Mouse (Mus musculus): ENCODE results near the gene Mrps11. TPM values are rescaled to one million over a fixed set of nuclear protein-coding genes. Genes with fewer than 3 reads are reported as not detected.

Mrps11 gene
- polyA plus RNA-seq, 1 experiment from 2014 or later, result 78.9 TPM

- no peak for DNase-seq (ENCODE audit: low spot score)
- no peaks in the 10 kb centered on the region for H3K9me3 ChIP-seq
- H3K27ac ChIP-seq, result no peak overlapping the region
- H3K4me3 ChIP-seq, result no peak overlapping the region
- H3K4me1 ChIP-seq, result no peaks in the 10 kb centered on the region
- WGBS, result 84% methylated on average over 12 of the region's 12 CpGs
- peaks cover 3% of the 10 kb centered on the region; the same call in 1 of the 2 replicates for H3K36me3 ChIP-seq
- H3K27me3 ChIP-seq (ENCODE audit: insufficient read depth, poor library complexity, severe bottlenecking), result peaks cover 12% of the 10 kb centered on the region; the same call in 1 of the 2 replicates
These were observed 14.9 kb upstream of the Mrps11 start for GRCm38 (mm10) chr7:78767929-78768531.

GRCm38 (mm10) chr7:78769075-78769652, 13.8 kb upstream of the Mrps11 start:
- Histone ChIP-seq H3K27me3 (ENCODE audit: insufficient read depth, poor library complexity, severe bottlenecking) (peaks cover 12% of the 10 kb centered on the region; the same call in 1 of the 2 replicates), H3K36me3 (peaks cover 14% of the 10 kb centered on the region), H3K9me3 (no peaks in the 10 kb centered on the region), H3K4me1 (no peaks in the 10 kb centered on the region), H3K27ac (no peak overlapping the region), H3K4me3 (no peak overlapping the region)
- WGBS, result 55% methylated on average over 7 of the region's 7 CpGs
- no peak for DNase-seq (ENCODE audit: low spot score)

GRCm38 (mm10) chr7:78770936-78771335, 12.0 kb upstream of the Mrps11 start:
- Histone ChIP-seq H3K27me3 (ENCODE audit: insufficient read depth, poor library complexity, severe bottlenecking) (no peaks in the 10 kb centered on the region), H3K4me3 (no peak overlapping the region), H3K4me1 (no peaks in the 10 kb centered on the region), H3K27ac (no peak overlapping the region), H3K9me3 (no peaks in the 10 kb centered on the region), H3K36me3 (peaks cover 31% of the 10 kb centered on the region)
- DNase-seq (ENCODE audit: low spot score), result no peak
- 75% methylated on average over 5 of the region's 5 CpGs for WGBS

GRCm38 (mm10) chr7:78778741-78779140, 4.2 kb upstream of the Mrps11 start:
- no peak overlapping the region for H3K27ac ChIP-seq
- no peaks in the 10 kb centered on the region for H3K27me3 ChIP-seq (ENCODE audit: insufficient read depth, poor library complexity, severe bottlenecking)
- WGBS, result 92% methylated on average over 5 of the region's 5 CpGs
- no peaks in the 10 kb centered on the region for H3K9me3 ChIP-seq
- no peak overlapping the region for H3K4me3 ChIP-seq
- no peak for DNase-seq (ENCODE audit: low spot score)
- H3K36me3 ChIP-seq, result peaks cover 62% of the 10 kb centered on the region
- H3K4me1 ChIP-seq, result peaks cover 10% of the 10 kb centered on the region

- H3K27me3 ChIP-seq (ENCODE audit: insufficient read depth, poor library complexity, severe bottlenecking), result no peaks in the 10 kb centered on the region
- H3K4me3 ChIP-seq, result no peak overlapping the region
- DNase-seq (ENCODE audit: low spot score), result no peak
- H3K9me3 ChIP-seq, result no peaks in the 10 kb centered on the region
- H3K36me3 ChIP-seq, result peaks cover 47% of the 10 kb centered on the region
- 75% methylated on average over 5 of the region's 5 CpGs for WGBS
- no peak overlapping the region for H3K27ac ChIP-seq
- H3K4me1 ChIP-seq, result peaks cover 15% of the 10 kb centered on the region
These were observed 3.0 kb downstream of the Mrps11 start for GRCm38 (mm10) chr7:78785906-78786305.

- 83% methylated on average over 12 of the region's 12 CpGs for WGBS
- H3K27ac ChIP-seq, result no peak overlapping the region
- H3K4me3 ChIP-seq, result no peak overlapping the region
- peaks cover 8% of the 10 kb centered on the region; the same call in 1 of the 2 replicates for H3K4me1 ChIP-seq
- no peak for DNase-seq (ENCODE audit: low spot score)
- H3K27me3 ChIP-seq (ENCODE audit: insufficient read depth, poor library complexity, severe bottlenecking), result no peaks in the 10 kb centered on the region
- no peaks in the 10 kb centered on the region for H3K9me3 ChIP-seq
- peaks cover 65% of the 10 kb centered on the region for H3K36me3 ChIP-seq
These were observed 5.0 kb downstream of the Mrps11 start for GRCm38 (mm10) chr7:78787793-78788380.

GRCm38 (mm10) chr7:78791359-78792222, 8.7 kb downstream of the Mrps11 start:
- Histone ChIP-seq H3K27me3 (ENCODE audit: insufficient read depth, poor library complexity, severe bottlenecking) (no peaks in the 10 kb centered on the region), H3K9me3 (no peaks in the 10 kb centered on the region), H3K4me1 (peaks cover 3% of the 10 kb centered on the region; the same call in 1 of the 2 replicates), H3K27ac (no peak overlapping the region), H3K36me3 (peaks cover 58% of the 10 kb centered on the region), H3K4me3 (no peak overlapping the region)
- WGBS, result 84% methylated on average over 15 of the region's 15 CpGs
- DNase-seq (ENCODE audit: low spot score), result no peak

GRCm38 (mm10) chr7:78793895-78794570, 11.1 kb downstream of the Mrps11 start:
- no peak overlapping the region for H3K27ac ChIP-seq
- WGBS, result 85% methylated on average over 13 of the region's 13 CpGs
- H3K36me3 ChIP-seq, result peaks cover 43% of the 10 kb centered on the region
- H3K4me1 ChIP-seq, result peaks cover 3% of the 10 kb centered on the region; the same call in 1 of the 2 replicates
- H3K4me3 ChIP-seq, result no peak overlapping the region
- H3K27me3 ChIP-seq (ENCODE audit: insufficient read depth, poor library complexity, severe bottlenecking), result no peaks in the 10 kb centered on the region
- no peaks in the 10 kb centered on the region for H3K9me3 ChIP-seq
- DNase-seq (ENCODE audit: low spot score), result no peak

GRCm38 (mm10) chr7:78794571-78795092, 11.7 kb downstream of the Mrps11 start:
- H3K4me3 ChIP-seq, result no peak overlapping the region
- 68% methylated on average over 6 of the region's 6 CpGs for WGBS
- no peaks in the 10 kb centered on the region for H3K27me3 ChIP-seq (ENCODE audit: insufficient read depth, poor library complexity, severe bottlenecking)
- peaks cover 37% of the 10 kb centered on the region for H3K36me3 ChIP-seq
- no peaks in the 10 kb centered on the region for H3K9me3 ChIP-seq
- H3K4me1 ChIP-seq, result peaks cover 3% of the 10 kb centered on the region; the same call in 1 of the 2 replicates
- H3K27ac ChIP-seq, result no peak overlapping the region
- DNase-seq (ENCODE audit: low spot score), result no peak

GRCm38 (mm10) chr7:78796624-78797023, 13.7 kb downstream of the Mrps11 start:
- WGBS, result 86% methylated on average over 3 of the region's 3 CpGs

GRCm38 (mm10) chr7:78797843-78798455, 15.0 kb downstream of the Mrps11 start:
- Histone ChIP-seq H3K4me3 (no peak overlapping the region), H3K36me3 (peaks cover 5% of the 10 kb centered on the region; the same call in 1 of the 2 replicates), H3K27ac (no peak overlapping the region), H3K4me1 (peaks cover 3% of the 10 kb centered on the region; the same call in 1 of the 2 replicates), H3K9me3 (no peaks in the 10 kb centered on the region), H3K27me3 (ENCODE audit: insufficient read depth, poor library complexity, severe bottlenecking) (0 out of 2 replicates have a peak, but pooled peaks cover 5% of the 10 kb centered on the region)
- no peak for DNase-seq (ENCODE audit: low spot score)
- 60% methylated on average over 8 of the region's 9 CpGs for WGBS

More at GRCm38 (mm10) chr7:78796624-78797023, 13.7 kb downstream of the Mrps11 start:
- no peak for DNase-seq (ENCODE audit: low spot score)
- no peaks in the 10 kb centered on the region for H3K9me3 ChIP-seq
- no peak overlapping the region for H3K27ac ChIP-seq
- H3K4me1 ChIP-seq, result peaks cover 3% of the 10 kb centered on the region; the same call in 1 of the 2 replicates
- H3K4me3 ChIP-seq, result no peak overlapping the region
- 0 out of 2 replicates have a peak, but pooled peaks cover 5% of the 10 kb centered on the region for H3K27me3 ChIP-seq (ENCODE audit: insufficient read depth, poor library complexity, severe bottlenecking)
- peaks cover 18% of the 10 kb centered on the region for H3K36me3 ChIP-seq
